Mouse (Mus musculus): Measurements from ENCODE around the gene Pnpla2.

The Pnpla2 gene

GRCm38 (mm10) chr7:141485186-141485585, 30.2 kb downstream of the Pnpla2 start:
- no peak for DNase-seq

DNA sequence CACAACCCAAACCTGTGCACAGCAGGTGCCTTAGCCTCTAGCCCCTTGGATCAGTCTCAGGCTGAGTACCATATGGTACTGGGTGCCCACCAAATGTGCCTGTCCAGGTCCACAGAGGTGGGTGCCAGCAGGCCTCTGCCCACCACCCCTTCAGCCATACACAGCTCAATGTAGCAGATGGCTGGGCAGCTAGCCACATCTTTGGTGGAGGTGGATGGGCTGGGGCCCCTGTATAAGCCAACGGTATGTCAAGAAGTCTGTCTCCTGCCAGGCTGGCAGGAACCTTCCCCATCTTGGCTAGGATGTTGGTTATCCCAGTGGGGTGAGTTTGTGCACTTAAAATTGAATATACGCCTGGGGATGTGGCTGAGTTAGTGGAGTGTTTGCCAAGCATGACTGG, 30.6 kb downstream of the Pnpla2 start:
- DNase-seq: no peak

GRCm38 (mm10) chr7:141486239-141486638, 31.2 kb downstream of the Pnpla2 start:
- DNase-seq: no peak

GRCm38 (mm10) chr7:141487141-141487540, 32.1 kb downstream of the Pnpla2 start:
- no peak for DNase-seq

DNA sequence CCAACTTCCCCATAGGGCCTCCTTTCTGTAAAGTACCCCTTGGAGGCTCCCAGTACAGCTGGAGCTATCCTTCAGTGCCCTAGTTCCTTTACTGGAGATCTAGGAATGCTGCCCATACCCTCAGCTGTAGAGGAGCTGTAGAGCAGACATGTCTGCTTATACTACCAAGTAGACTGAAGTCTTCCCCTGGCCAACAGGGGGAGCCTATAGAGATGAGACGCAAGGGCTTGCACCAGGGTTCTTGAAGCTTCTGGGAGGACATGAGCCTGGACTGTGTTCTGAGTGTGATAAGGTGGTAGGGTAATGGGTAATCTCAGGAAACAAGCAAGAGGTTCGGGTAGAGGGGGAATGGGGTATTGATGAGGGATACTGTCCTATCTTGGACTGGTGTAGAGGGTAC, 36.2 kb downstream of the Pnpla2 start:
- DNase-seq: no peak

DNA sequence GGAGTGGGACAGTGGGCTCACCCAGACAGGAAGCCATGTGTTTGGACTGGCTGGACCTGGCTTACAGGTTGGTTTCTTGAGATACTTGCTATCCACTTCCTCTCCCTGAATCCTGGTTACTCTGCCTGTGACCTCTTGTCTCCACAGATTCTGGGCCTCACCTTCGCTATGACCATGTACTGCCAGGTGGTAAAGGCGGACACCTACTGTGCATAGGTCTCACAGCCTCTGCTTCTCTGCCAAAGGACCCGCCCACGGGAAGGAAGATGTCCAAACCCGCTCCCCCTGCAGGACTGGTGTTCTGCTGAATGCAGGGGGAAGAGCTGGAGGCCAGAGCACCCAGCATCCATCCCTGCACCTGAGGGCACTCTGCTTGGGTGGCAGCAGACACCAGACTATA, 37.7 kb downstream of the Pnpla2 start:
- DNase-seq: no peak

DNA sequence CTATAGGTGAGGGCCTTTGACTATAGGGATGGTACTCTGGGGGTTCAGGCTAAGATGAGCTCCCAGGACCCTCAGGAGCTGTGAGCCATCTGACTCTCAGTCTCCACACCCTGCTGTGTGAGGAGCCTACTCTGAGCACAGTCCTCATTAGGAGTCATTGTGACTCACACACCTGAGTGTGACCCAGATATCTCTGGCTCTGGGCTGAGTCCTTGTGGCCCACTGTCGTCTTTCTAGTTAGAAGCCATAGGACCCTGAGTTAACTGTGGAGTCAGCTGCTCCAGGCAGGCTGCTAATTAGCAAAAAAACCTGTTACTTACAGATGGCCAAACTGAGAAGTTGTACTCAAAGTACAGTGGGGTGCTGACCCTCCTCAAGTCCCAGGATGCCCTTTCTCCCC, 38.7 kb downstream of the Pnpla2 start:
- no peak for DNase-seq

GRCm38 (mm10) chr7:141495379-141495778, 40.4 kb downstream of the Pnpla2 start:
- DNase-seq: no peak

DNA sequence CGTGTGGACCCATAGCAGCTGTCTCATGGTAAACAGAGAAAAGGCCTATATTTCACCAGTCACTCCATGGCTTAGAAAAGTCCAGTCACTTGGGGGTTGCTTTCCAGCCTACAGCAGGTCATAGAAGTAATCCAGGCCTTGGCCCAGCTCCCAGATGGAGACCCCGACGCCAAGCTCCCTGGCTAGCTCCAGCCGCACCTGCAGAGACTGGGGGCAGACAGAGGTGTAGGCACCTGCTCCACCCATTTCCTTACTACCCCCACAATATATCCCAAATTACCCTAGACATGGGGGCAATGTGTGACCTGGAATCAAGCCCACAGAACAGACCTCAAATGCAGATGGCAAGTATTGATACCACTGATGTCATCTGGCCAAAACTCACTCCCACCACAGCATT, 40.9 kb downstream of the Pnpla2 start:
- no peak for DNase-seq

DNA sequence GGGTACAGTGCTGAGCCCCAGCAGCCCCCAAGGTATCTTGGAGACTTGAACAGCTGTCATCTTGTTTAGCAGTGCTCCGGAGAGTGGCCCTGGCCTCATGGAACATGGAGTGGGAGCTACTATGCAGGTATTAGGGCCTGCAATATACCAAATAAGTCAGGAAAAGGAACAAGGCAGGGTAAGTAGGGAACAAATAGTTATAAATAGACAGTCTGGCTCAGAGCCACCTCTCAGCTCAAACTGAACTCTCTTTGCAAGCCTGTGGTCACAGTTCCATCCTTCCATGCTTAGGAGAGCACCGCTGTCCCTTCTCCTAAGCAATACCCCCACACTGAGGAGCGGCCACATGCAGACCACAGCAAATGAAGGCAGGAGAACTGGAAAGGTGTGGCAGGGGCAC, 42.6 kb downstream of the Pnpla2 start:
- DNase-seq: no peak

- no peak for DNase-seq
Measured at GRCm38 (mm10) chr7:141501820-141502555, 47.0 kb downstream of the Pnpla2 start.

DNA sequence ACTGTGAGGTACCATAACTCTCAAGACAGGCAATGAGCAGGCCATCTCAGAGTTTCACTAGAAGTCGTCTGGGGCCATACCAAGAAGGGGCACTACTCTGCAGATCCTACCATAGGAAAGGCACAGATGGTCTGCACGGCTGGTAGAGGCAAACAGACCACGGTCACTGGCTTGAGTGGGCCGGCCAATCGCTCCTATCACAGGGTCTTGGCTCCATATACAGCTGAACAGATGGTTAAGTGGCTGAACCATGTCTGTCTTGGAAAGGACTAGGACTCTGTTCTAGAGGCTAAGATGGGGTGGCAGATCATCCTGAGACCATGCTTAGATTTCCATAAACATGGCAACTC, 47.5 kb downstream of the Pnpla2 start:
- no peak for DNase-seq

- DNase-seq: no peak
Measured at GRCm38 (mm10) chr7:141506278-141506677, 51.3 kb downstream of the Pnpla2 start.

DNA sequence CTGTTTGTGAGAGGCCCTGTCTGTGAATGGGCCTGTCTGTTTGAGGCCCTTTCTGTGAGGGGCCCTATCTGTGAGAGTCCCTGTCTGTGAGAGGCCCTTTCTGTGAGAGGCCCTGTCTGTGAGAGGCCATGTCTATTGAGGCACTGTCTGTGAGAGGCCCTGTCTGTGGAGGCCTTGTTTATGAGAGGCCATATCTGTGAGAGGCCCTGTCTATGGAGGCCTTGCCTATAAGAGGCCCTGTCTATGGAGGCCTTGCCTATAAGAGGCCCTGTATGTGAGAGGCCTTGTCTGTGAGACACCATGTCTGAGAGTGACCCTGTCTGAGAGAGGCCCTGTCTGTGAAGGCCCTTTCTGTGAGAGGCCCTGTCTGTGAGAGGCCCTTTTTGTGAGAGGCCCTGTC, 53.2 kb downstream of the Pnpla2 start:
- DNase-seq: no peak

GRCm38 (mm10) chr7:141510196-141510595, 55.2 kb downstream of the Pnpla2 start:
- no peak for DNase-seq
